Mouse (Mus musculus) heart, embryonic 12.5 days (tissue): ENCODE measurements around the gene Med23. TPM values are rescaled to one million over a fixed set of nuclear protein-coding genes. Genes with fewer than 3 reads are reported as not detected.

ENCODE experiments used
- ATAC-seq: fragments of 200-750 bp; cut with Nextera tagmentation; 2 replicates; pipeline ENCODE4 v1.8.0; 2017; ENCODE audit warnings: moderate TSS enrichment, moderate library complexity; ENCODE audit not compliant: insufficient number of reproducible peaks, low FRiP score
- H3K27ac ChIP-seq: fragments of 300-500 bp; sonication (generic); 2 replicates; pipeline ENCODE4 v1.5.1; 2016; ENCODE audit warnings: mild to moderate bottlenecking, moderate library complexity; ENCODE audit not compliant: poor library complexity, severe bottlenecking
- H3K27me3 ChIP-seq: fragments of 300-500 bp; sonication (generic); replicated peaks from 2 replicates; pipeline ENCODE4 v1.6.1; 2016; ENCODE audit warnings: mild to moderate bottlenecking, moderate library complexity
- H3K36me3 ChIP-seq: fragments of 300-500 bp; sonication (generic); 2 replicates; pipeline ENCODE4 v1.6.1; 2016; ENCODE audit warnings: mild to moderate bottlenecking, moderate library complexity
- H3K4me1 ChIP-seq: fragments of 300-500 bp; sonication (generic); replicated peaks from 2 replicates; pipeline ENCODE4 v1.6.1; 2016; ENCODE audit warnings: mild to moderate bottlenecking
- H3K4me2 ChIP-seq: fragments of 300-500 bp; sonication (generic); 2 replicates; pipeline ENCODE4 v1.6.1; 2016; ENCODE audit warnings: mild to moderate bottlenecking, moderate library complexity
- H3K4me3 ChIP-seq: fragments of 300-500 bp; sonication (generic); 2 replicates; pipeline ENCODE4 v1.5.1; 2016; ENCODE audit warnings: mild to moderate bottlenecking
- H3K9ac ChIP-seq: fragments of 300-500 bp; sonication (generic); 2 replicates; pipeline ENCODE4 v1.6.1; 2016; ENCODE audit warnings: mild to moderate bottlenecking, moderate library complexity
- H3K9me3 ChIP-seq: fragments of 300-500 bp; sonication (generic); replicated peaks from 2 replicates; pipeline ENCODE4 v1.6.1; 2016; ENCODE audit warnings: mild to moderate bottlenecking, moderate library complexity
- WGBS: fragments of 180-500 bp; shearing (Covaris S2); methylation state at CpG from one replicate; pipeline ENCODE4 v1.1.7; 2016; 5-methylcytosine and 5-hydroxymethylcytosine counted together
- microRNA-seq: library from miRNA; unstranded; fragments of <30 nt; microRNA quantifications from one replicate; pipeline ENCODE4, GENCODE M21; 2017
- polyA plus RNA-seq: library from polyadenylated mRNA; unstranded; fragments of >200 nt; fragmentation: Nextera tagmentation; extraction: Ambion mirVana; gene quantifications from 2 replicates; pipeline ENCODE4 v1.2.1, GENCODE M21; 2016

Gene Med23
- polyA plus RNA-seq, 1 experiment from 2014 or later = 15.8 TPM

DNA sequence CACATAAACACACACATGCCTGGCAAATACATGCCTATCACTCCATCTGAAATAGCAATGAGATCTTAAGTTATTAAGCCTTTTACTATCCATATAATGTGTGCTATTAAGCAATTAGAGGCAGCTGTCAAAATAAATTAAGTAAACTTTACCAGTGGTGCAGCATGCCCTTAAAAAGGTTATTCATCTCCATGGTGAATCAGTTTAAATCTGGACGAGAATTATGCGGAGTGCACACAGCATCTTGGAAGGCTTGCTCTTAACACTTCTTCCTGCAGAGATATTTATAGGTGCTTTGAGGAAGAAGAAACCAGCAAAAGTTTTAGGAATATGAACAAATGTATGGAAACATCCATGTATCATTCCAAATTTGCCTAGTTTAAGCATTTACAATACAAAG, 92.1 kb downstream of the Med23 start:
- no peak for ATAC-seq
- Histone ChIP-seq H3K36me3 (no peaks in the 10 kb centered on the region), H3K4me3 (no peak overlapping the region), H3K27me3 (no peaks in the 10 kb centered on the region; the same call in 1 of the 2 replicates), H3K4me1 (peaks cover 21% of the 10 kb centered on the region), H3K9ac (no peak overlapping the region), H3K27ac (no peak overlapping the region), H3K9me3 (no peaks in the 10 kb centered on the region), H3K4me2 (no peak overlapping the region)
- WGBS = 66% methylated on average over 2 of the region's 2 CpGs

Small RNA genes lying within 50 kb of the gene (microRNA-seq; reads per million reads assigned to microRNA genes)
- gene Mir6905 = not detected

Other genes with a start within 250 kb of the Med23 start
- 7.3 and 8.0 TPM in 2 replicates for gene Enpp1, start 157.8 kb upstream of the Med23 start, polyA plus RNA-seq
- 1.7 and 2.2 TPM in 2 replicates for gene Enpp3, start 27.2 kb upstream of the Med23 start, polyA plus RNA-seq
- gene Arg1, start 57.5 kb downstream of the Med23 start, polyA plus RNA-seq = 0.41 and 0.54 TPM in 2 replicates